Mouse (Mus musculus) small intestine, adult 2 months (tissue): ENCODE results near the gene Gm20388.

Experiments
- CTCF ChIP-seq: fragments of 200-500 bp; IDR thresholded peaks from 2 replicates; pipeline ENCODE4 v1.5.1; 2012; ENCODE audit warnings: low read depth, mild to moderate bottlenecking, control low read depth, inconsistent platforms, low read length, moderate library complexity, mixed read lengths; ENCODE audit not compliant: insufficient replicate concordance, insufficient read length; ENCODE audit errors: extremely low read depth
- POLR2A ChIP-seq: fragments of 200-500 bp; IDR thresholded peaks from 2 replicates; pipeline ENCODE4 v1.6.1; 2012; ENCODE audit warnings: low read depth, mild to moderate bottlenecking, control low read depth, inconsistent platforms, low read length, moderate library complexity

DNA sequence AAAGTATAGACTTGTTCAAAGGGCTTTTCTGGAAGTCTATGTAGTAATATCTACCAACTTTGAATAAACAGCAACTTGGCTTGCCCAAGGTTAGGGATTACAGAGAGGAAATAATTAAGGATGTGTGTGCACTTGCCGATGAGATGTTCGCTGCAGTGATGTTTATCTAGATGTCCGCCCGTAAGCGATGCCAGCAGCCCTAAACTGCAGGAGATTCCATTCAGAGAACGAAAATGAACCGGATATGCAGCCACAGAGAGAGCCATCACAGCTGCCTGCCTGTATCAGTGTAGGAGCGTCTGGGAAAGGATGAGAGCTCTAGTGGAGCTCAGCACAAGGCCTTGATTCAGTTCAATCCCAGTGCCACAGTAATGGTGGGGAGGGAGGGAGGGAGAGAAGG is 1125.0 kb downstream of the Gm20388 start:
- TF ChIP-seq POLR2A: no peak
- TF ChIP-seq CTCF: no peak
